Mouse (Mus musculus) stomach, postnatal 0 days (tissue): Measurements from ENCODE around the gene Cldn7. TPM values are rescaled to one million over a fixed set of nuclear protein-coding genes. Genes with fewer than 3 reads are reported as not detected.

ENCODE experiments used
- ATAC-seq: fragments of 200-750 bp; cut with Nextera tagmentation; 2 replicates; pipeline ENCODE4 v1.8.0; 2017; ENCODE audit not compliant: low FRiP score, low TSS enrichment
- DNase-seq: peaks from one replicate; pipeline ENCODE4 v3.0.0-alpha.2; 2016; ENCODE audit warnings: low spot score
- H3K27ac ChIP-seq: fragments of 300-500 bp; sonication (generic); replicated peaks from 2 replicates; pipeline ENCODE4 v1.5.1; 2014; ENCODE audit warnings: mild to moderate bottlenecking, control low read depth
- H3K27me3 ChIP-seq: fragments of 300-500 bp; sonication (generic); 2 replicates; pipeline ENCODE4 v1.6.1; 2014; ENCODE audit warnings: low read length; ENCODE audit not compliant: control insufficient read depth, insufficient read depth
- H3K36me3 ChIP-seq: fragments of 300-500 bp; sonication (generic); 2 replicates; pipeline ENCODE4 v1.6.1; 2014; ENCODE audit warnings: low read length, mixed read lengths; ENCODE audit not compliant: control insufficient read depth, insufficient read depth
- H3K4me1 ChIP-seq: fragments of 300-500 bp; sonication (generic); replicated peaks from 2 replicates; pipeline ENCODE4 v1.6.1; 2014; ENCODE audit warnings: antibody characterized with exemption; ENCODE audit not compliant: control insufficient read depth, insufficient read depth
- H3K4me2 ChIP-seq: fragments of 300-500 bp; sonication (generic); replicated peaks from 2 replicates; pipeline ENCODE4 v1.6.1; 2014; ENCODE audit warnings: low read depth, mild to moderate bottlenecking, control low read depth, moderate library complexity
- H3K4me3 ChIP-seq: fragments of 300-500 bp; sonication (generic); 2 replicates; pipeline ENCODE4 v1.5.1; 2014; ENCODE audit warnings: low read depth, low read length, control low read depth
- H3K9ac ChIP-seq: fragments of 300-500 bp; sonication (generic); 2 replicates; pipeline ENCODE4 v1.6.1; 2014; ENCODE audit warnings: mild to moderate bottlenecking, low read length, control low read depth, mixed read lengths
- H3K9me3 ChIP-seq: fragments of 300-500 bp; sonication (generic); 2 replicates; pipeline ENCODE4 v1.6.1; 2016; ENCODE audit warnings: low read length; ENCODE audit not compliant: control insufficient read depth
- CTCF ChIP-seq: IDR thresholded peaks from 2 replicates; pipeline ENCODE4 v1.5.1; 2016; ENCODE audit warnings: antibody characterized with exemption, low read depth, mild to moderate bottlenecking, moderate library complexity
- EP300 ChIP-seq: optimal IDR thresholded peaks from 2 replicates; pipeline ENCODE3; 2016; ENCODE audit warnings: antibody characterized with exemption
- WGBS: fragments of 180-500 bp; shearing (Covaris S2); extraction: QIAGEN DNeasy Blood & Tissue Kit; methylation state at CpG from one replicate; pipeline ENCODE4 v1.1.7; 2014; 5-methylcytosine and 5-hydroxymethylcytosine counted together
- polyA plus RNA-seq: library from polyadenylated mRNA; unstranded; fragments of >200 nt; fragmentation: Nextera tagmentation; extraction: Ambion mirVana; gene quantifications from 2 replicates; pipeline ENCODE4 v1.2.1, GENCODE M21; 2015

The Cldn7 gene
- polyA plus RNA-seq, 1 experiment from 2014 or later, result 125 TPM

DNA sequence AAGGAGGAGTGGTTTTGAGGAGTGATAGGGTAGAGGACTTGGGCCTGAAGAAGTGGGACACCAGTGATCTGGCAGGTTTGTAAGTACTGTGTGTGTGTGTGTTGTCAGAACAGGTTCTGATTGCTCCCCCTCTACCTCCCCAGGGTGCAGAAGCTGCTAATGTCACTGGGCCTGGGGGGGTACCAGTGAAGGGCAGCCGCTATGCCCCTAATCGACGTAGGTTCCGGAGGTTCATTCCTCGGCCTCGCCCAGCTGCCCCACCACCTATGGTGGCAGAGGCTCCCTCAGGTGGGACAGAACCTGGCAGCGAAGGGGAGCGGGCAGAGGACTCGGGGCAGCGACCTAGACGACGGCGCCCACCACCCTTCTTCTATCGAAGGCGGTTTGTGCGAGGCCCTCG lies 24.8 kb upstream of the Cldn7 start:
- Histone ChIP-seq H3K4me1 (peaks cover 6% of the 10 kb centered on the region), H3K4me3 (no peak overlapping the region), H3K27me3 (no peaks in the 10 kb centered on the region), H3K4me2 (no peak overlapping the region), H3K36me3 (peaks cover 3% of the 10 kb centered on the region; the same call in 1 of the 2 replicates), H3K27ac (no peak overlapping the region), H3K9ac (no peak overlapping the region), H3K9me3 (no peaks in the 10 kb centered on the region)
- ATAC-seq, result no peak
- WGBS, result 90% methylated on average over 17 of the region's 17 CpGs
- no peak for TF ChIP-seq CTCF
- no peak for TF ChIP-seq EP300
- no peak for DNase-seq

GRCm38 (mm10) chr11:69940962-69941361 lies 23.6 kb upstream of the Cldn7 start:
- no peak for DNase-seq
- Histone ChIP-seq H3K36me3 (peaks cover 3% of the 10 kb centered on the region; the same call in 1 of the 2 replicates), H3K9me3 (no peaks in the 10 kb centered on the region), H3K4me3 (no peak overlapping the region), H3K4me2 (no peak overlapping the region), H3K4me1 (peaks cover 3% of the 10 kb centered on the region), H3K27me3 (no peaks in the 10 kb centered on the region), H3K27ac (no peak overlapping the region), H3K9ac (no peak overlapping the region)
- ATAC-seq, result no peak
- TF ChIP-seq EP300 (no peak), CTCF (no peak)
- WGBS, result 81% methylated on average over 4 of the region's 4 CpGs

DNA sequence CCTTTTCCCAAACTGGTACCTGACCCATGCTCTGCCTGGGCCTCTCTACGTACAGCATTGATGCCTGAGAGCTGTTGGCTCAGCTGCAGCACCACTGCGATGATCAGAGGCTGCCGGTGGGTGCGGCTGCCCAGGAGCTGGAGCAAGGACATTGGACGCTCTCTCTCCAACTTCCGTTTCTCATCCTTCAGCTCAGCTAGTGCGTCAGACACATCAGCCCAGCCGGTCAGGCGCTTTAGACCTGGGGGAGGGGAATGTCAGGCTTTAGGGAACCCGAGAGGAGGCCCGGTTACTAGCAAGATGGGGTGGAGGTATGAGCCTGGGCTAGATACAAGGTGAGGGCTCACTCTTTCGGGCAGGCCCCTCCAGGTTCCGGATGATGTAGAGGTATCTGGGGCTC lies 19.4 kb upstream of the Cldn7 start:
- DNase-seq (no peak), ATAC-seq (no peak)
- H3K27ac ChIP-seq, result no peak overlapping the region
- TF ChIP-seq EP300, result no peak
- TF ChIP-seq CTCF, result no peak
- H3K36me3 ChIP-seq, result peaks cover 3% of the 10 kb centered on the region; the same call in 1 of the 2 replicates
- H3K27me3 ChIP-seq, result no peaks in the 10 kb centered on the region
- H3K4me3 ChIP-seq, result no peak overlapping the region
- no peaks in the 10 kb centered on the region for H3K9me3 ChIP-seq
- 73% methylated on average over 13 of the region's 13 CpGs for WGBS
- H3K9ac ChIP-seq, result no peak overlapping the region
- H3K4me2 ChIP-seq, result no peak overlapping the region
- no peaks in the 10 kb centered on the region for H3K4me1 ChIP-seq

- H3K9ac ChIP-seq, result peak overlapping the region; percentile 45
- TF ChIP-seq CTCF (no peak), EP300 (no peak)
These were observed 18.3 kb upstream of the Cldn7 start for GRCm38 (mm10) chr11:69945997-69946891.

DNA sequence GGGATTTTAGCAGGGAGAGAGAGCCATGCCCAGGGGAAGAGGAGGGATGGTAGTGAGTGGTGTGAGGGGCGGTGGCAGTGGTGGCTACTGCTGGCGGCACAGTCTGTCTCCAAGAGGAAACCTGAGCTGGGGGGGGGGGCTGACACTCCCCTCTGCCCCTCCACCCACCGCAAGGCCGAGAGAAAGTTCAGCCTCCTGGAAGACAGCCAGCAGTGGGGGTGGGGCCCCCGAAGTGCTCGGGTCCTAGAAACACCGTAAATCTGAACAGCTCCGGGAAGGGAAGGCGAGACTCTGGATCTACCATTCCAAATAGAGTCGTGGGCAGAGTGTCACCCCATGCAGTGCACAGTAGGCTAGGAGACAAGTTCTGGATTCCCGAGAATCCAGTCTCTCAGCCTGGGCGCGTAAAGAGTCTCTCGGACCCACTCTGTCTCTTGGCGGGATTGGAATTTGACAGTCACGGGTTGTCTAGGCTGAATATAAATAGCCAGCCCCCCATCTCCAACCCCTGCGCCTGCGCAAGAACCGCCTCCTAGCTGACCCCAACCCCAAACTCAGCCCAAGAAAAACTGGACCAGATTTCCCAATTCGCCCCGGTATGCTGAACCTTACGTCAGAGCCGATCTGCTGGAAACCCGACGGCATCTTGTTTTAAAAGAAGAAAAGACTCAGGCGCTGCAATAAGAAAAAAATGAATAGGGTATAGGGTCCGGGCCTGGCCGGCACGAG lies 17.1 kb upstream of the Cldn7 start:
- H3K4me3 ChIP-seq, result peak overlapping the region; percentile 49
- no peaks in the 10 kb centered on the region for H3K4me1 ChIP-seq
- H3K36me3 ChIP-seq, result peaks cover 3% of the 10 kb centered on the region; the same call in 1 of the 2 replicates
- TF ChIP-seq EP300, result no peak
- TF ChIP-seq CTCF, result no peak
- peak; percentile 39; the same call in 1 of the 2 replicates for ATAC-seq
- H3K27ac ChIP-seq, result peak overlapping the region; percentile 89
- DNase-seq, result peak; percentile 51
- no peaks in the 10 kb centered on the region for H3K9me3 ChIP-seq
- H3K27me3 ChIP-seq, result no peaks in the 10 kb centered on the region
- H3K4me2 ChIP-seq, result peak overlapping the region; percentile 66
- H3K9ac ChIP-seq, result peak overlapping the region; percentile 63
- 5% methylated on average over 28 of the region's 29 CpGs for WGBS

More at GRCm38 (mm10) chr11:69945997-69946891, 18.3 kb upstream of the Cldn7 start:
- no peak for ATAC-seq
- peak overlapping the region; percentile 49 for H3K4me3 ChIP-seq
- peaks cover 3% of the 10 kb centered on the region; the same call in 1 of the 2 replicates for H3K36me3 ChIP-seq
- peak overlapping the region; percentile 89 for H3K27ac ChIP-seq
- peak overlapping the region; percentile 66 for H3K4me2 ChIP-seq
- no peaks in the 10 kb centered on the region for H3K27me3 ChIP-seq
- no peaks in the 10 kb centered on the region for H3K4me1 ChIP-seq
- H3K9me3 ChIP-seq, result no peaks in the 10 kb centered on the region
- WGBS, result 74% methylated on average over 18 of the region's 18 CpGs
- no peak for DNase-seq
